Mouse (Mus musculus): ENCODE results near the gene Slc5a2. TPM values are rescaled to one million over a fixed set of nuclear protein-coding genes. Genes with fewer than 3 reads are reported as not detected.
A peak's percentile ranks its signal among the peaks of the same experiment; 100 is the strongest.

Slc5a2 gene
- polyA plus RNA-seq, 1 experiment from 2014 or later = not detected

DNA sequence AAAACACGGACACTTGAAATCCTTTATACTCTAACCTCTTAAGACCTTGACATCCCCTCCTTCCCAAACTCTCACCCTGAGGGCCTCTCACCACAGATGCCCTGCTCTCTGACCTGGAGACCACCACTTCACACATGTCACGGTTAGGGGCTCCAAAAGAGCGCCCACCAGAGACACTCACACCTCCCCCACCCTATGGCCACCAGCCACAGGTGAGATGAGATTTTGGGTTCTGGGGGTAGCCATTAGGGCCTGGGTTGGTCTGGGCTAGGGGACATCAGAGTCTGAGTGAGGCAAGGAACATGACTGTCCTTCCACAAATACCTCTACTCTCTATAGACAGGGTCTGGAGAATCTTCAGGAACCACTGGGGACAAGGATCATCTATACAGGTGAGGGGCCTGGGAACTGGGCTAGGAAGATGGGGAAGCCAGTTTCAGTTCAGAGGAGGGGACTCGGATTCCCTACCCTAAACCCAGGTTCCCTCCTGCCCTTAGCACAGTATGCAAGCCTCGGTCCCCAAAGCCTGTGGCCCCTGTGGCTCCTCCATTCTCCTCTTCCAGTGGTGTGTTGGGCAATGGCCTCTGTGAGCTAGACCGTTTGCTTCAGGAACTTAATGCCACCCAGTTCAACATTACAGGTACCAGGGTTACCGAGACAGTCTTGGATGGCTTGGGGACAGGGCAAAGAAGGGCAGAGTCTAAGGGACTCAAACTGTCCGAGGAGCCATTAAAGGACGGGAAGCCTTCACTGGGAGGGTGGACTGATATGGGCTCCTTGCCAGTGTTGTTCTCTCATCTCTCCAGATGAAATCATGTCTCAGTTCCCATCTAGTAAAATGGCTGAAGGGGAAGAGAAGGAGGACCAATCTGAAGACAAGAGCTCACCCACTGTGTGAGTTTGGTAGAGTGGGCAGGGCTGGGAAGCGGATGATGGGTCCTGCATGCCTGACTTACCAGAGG lies 17.1 kb upstream of the Slc5a2 start:
- H3K27me3 ChIP-seq (replicated peaks; ENCODE audit: control insufficient read depth, insufficient read depth, low read length) = no peaks in the 10 kb centered on the region
- no peak overlapping the region for H3K27ac ChIP-seq (ENCODE audit: low read depth, low read length)
- H3K9ac ChIP-seq (ENCODE audit: low read depth, low read length) = peak overlapping the region; percentile 26; the same call in 1 of the 2 replicates
- no peak for ATAC-seq
- 74% methylated on average over 10 of the region's 10 CpGs for WGBS
- TF ChIP-seq CTCF (IDR thresholded peaks at IDR 0.05; ENCODE audit: low read depth) = no peak
- H3K4me3 ChIP-seq (ENCODE audit: low read depth, low read length) = peak overlapping the region; percentile 56
- peaks cover 28% of the 10 kb centered on the region for H3K36me3 ChIP-seq (ENCODE audit: control insufficient read depth, insufficient read depth)
- no peaks in the 10 kb centered on the region for H3K9me3 ChIP-seq (ENCODE audit: control insufficient read depth)
- peak overlapping the region; percentile 63 for H3K4me2 ChIP-seq (replicated peaks; ENCODE audit: low read depth)
- 0 out of 2 replicates have a peak, but pooled peaks cover 6% of the 10 kb centered on the region for H3K4me1 ChIP-seq (replicated peaks; ENCODE audit: control insufficient read depth, insufficient read depth, low read length)

DNA sequence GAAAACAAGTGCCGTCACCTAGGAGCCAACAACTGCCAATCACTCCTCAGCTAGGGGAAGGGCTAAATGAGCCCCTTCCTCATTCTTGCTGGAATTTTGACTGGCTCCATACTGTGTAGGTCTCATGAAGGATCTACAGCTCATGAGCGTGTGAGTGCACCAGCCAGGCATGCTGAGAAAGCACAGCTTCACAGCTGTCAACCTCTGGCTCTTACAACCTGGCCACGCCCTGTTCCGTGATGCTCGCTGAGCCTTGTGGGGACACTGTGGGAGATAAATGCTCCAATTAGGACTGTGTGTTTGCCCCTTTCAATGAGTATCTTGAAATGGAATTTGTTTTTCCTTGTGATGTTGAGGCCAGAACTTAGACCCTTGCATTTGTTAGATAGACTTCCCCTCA lies 15.5 kb upstream of the Slc5a2 start:
- no peak overlapping the region for H3K27ac ChIP-seq (ENCODE audit: low read depth, low read length)
- H3K4me2 ChIP-seq (replicated peaks; ENCODE audit: low read depth) = no peak overlapping the region
- TF ChIP-seq CTCF (IDR thresholded peaks at IDR 0.05; ENCODE audit: low read depth) = no peak
- H3K4me3 ChIP-seq (ENCODE audit: low read depth, low read length) = no peak overlapping the region
- 58% methylated on average over 5 of the region's 5 CpGs for WGBS
- no peaks in the 10 kb centered on the region for H3K27me3 ChIP-seq (replicated peaks; ENCODE audit: control insufficient read depth, insufficient read depth, low read length)
- ATAC-seq = no peak
- peaks cover 19% of the 10 kb centered on the region; the same call in 1 of the 2 replicates for H3K36me3 ChIP-seq (ENCODE audit: control insufficient read depth, insufficient read depth)
- H3K9ac ChIP-seq (ENCODE audit: low read depth, low read length) = no peak overlapping the region
- H3K9me3 ChIP-seq (ENCODE audit: control insufficient read depth) = no peaks in the 10 kb centered on the region
- 0 out of 2 replicates have a peak, but pooled peaks cover 6% of the 10 kb centered on the region for H3K4me1 ChIP-seq (replicated peaks; ENCODE audit: control insufficient read depth, insufficient read depth, low read length)

DNA sequence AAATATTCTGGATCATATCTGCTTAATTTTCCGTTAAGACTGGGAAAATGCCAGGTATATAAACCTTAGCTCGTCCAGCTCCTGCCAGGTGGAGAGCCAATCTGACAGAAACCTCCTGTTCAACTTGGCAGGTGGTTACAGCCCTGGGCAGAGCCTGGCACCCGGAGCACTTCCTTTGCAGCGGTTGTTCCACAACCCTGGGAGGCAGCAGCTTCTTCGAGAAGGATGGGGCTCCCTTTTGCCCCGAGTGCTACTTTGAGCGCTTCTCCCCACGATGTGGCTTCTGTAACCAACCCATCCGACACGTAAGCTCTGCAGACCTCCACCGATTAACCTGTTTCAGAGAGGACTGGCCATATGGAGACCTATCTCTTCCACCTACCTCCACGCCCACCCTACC lies 13.5 kb upstream of the Slc5a2 start:
- no peak for ATAC-seq
- no peaks in the 10 kb centered on the region for H3K27me3 ChIP-seq (replicated peaks; ENCODE audit: control insufficient read depth, insufficient read depth, low read length)
- peaks cover 19% of the 10 kb centered on the region; the same call in 1 of the 2 replicates for H3K36me3 ChIP-seq (ENCODE audit: control insufficient read depth, insufficient read depth)
- no peak overlapping the region for H3K9ac ChIP-seq (ENCODE audit: low read depth, low read length)
- no peaks in the 10 kb centered on the region for H3K9me3 ChIP-seq (ENCODE audit: control insufficient read depth)
- H3K27ac ChIP-seq (ENCODE audit: low read depth, low read length) = no peak overlapping the region
- H3K4me1 ChIP-seq (replicated peaks; ENCODE audit: control insufficient read depth, insufficient read depth, low read length) = 0 out of 2 replicates have a peak, but pooled peaks cover 6% of the 10 kb centered on the region
- H3K4me2 ChIP-seq (replicated peaks; ENCODE audit: low read depth) = peak overlapping the region; percentile 17; the same call in 1 of the 2 replicates
- WGBS = 48% methylated on average over 12 of the region's 12 CpGs
- no peak for TF ChIP-seq CTCF (IDR thresholded peaks at IDR 0.05; ENCODE audit: low read depth)
- no peak overlapping the region for H3K4me3 ChIP-seq (ENCODE audit: low read depth, low read length)

DNA sequence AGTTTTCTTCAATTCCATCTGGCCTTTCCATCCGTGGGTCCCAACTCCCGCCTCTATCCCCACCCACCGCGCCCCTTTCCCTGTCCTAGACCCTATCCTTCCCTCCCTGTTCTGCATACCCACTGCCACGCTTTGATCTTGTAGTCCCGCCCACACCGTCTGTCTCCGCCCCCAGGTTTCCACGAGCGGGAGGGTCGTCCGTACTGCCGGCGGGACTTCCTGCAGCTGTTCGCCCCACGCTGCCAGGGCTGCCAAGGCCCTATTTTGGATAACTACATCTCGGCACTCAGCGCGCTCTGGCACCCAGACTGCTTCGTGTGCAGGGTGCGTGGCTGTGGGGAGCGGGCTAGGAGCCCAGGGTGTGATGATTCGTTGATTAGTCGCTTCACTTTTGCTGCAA lies 12.8 kb upstream of the Slc5a2 start:
- Histone ChIP-seq H3K27ac (ENCODE audit: low read depth, low read length) (no peak overlapping the region), H3K27me3 (replicated peaks; ENCODE audit: control insufficient read depth, insufficient read depth, low read length) (no peaks in the 10 kb centered on the region), H3K4me3 (ENCODE audit: low read depth, low read length) (peak overlapping the region; percentile 7; the same call in 1 of the 2 replicates), H3K4me2 (replicated peaks; ENCODE audit: low read depth) (peak overlapping the region; percentile 41), H3K9ac (ENCODE audit: low read depth, low read length) (no peak overlapping the region), H3K4me1 (replicated peaks; ENCODE audit: control insufficient read depth, insufficient read depth, low read length) (0 out of 2 replicates have a peak, but pooled peaks cover 6% of the 10 kb centered on the region), H3K36me3 (ENCODE audit: control insufficient read depth, insufficient read depth) (peaks cover 19% of the 10 kb centered on the region; the same call in 1 of the 2 replicates), H3K9me3 (ENCODE audit: control insufficient read depth) (no peaks in the 10 kb centered on the region)
- no peak for ATAC-seq
- 16% methylated on average over 24 of the region's 24 CpGs for WGBS
- no peak for TF ChIP-seq CTCF (IDR thresholded peaks at IDR 0.05; ENCODE audit: low read depth)

DNA sequence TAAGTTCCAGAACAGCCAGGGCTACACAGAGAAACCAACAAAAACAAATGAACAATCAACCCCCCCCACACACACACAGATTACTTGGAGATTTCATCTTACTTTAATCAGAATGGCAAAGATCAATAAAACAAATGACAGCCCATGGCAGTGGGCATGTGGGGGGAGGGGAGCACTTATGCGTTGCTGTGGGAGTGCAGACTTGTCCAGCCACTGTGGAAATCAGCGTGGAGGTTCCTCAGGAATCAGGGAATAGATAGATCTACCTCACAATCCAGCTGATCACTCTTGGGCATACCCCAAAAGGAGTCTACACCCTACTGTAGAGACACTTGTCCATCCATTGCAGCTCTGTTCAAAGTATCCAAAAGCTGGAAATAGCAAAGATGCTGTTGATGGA lies 10.5 kb upstream of the Slc5a2 start:
- Histone ChIP-seq H3K27ac (ENCODE audit: low read depth, low read length) (no peak overlapping the region), H3K27me3 (replicated peaks; ENCODE audit: control insufficient read depth, insufficient read depth, low read length) (no peaks in the 10 kb centered on the region), H3K4me3 (ENCODE audit: low read depth, low read length) (no peak overlapping the region), H3K4me1 (replicated peaks; ENCODE audit: control insufficient read depth, insufficient read depth, low read length) (0 out of 2 replicates have a peak, but pooled peaks cover 6% of the 10 kb centered on the region), H3K4me2 (replicated peaks; ENCODE audit: low read depth) (no peak overlapping the region), H3K9me3 (ENCODE audit: control insufficient read depth) (no peaks in the 10 kb centered on the region), H3K9ac (ENCODE audit: low read depth, low read length) (no peak overlapping the region), H3K36me3 (ENCODE audit: control insufficient read depth, insufficient read depth) (peaks cover 17% of the 10 kb centered on the region; the same call in 1 of the 2 replicates)
- no peak for ATAC-seq
- TF ChIP-seq CTCF (IDR thresholded peaks at IDR 0.05; ENCODE audit: low read depth) = no peak
- WGBS = 43% methylated on average over 2 of the region's 2 CpGs

DNA sequence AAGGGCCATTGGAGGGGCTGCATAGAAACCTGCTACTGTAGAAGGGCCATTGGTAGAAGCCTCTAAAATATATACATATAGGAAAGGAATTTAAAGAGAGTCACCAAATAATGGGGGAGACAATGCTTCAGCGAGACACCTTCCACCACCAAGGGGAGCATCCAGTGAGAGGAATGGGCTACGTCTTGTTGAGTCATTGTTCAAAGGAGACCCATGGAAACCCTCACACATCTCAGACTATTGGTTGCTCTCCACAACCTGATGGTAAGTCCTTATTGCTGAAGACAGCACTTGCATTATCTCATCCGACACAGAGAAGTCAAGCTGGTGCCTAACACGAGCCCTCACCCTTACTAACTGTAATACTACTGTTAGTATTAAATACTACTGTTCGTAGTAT lies 9.7 kb upstream of the Slc5a2 start:
- Histone ChIP-seq H3K36me3 (ENCODE audit: control insufficient read depth, insufficient read depth) (peaks cover 16% of the 10 kb centered on the region; the same call in 1 of the 2 replicates), H3K4me3 (ENCODE audit: low read depth, low read length) (no peak overlapping the region), H3K9me3 (ENCODE audit: control insufficient read depth) (no peaks in the 10 kb centered on the region), H3K4me2 (replicated peaks; ENCODE audit: low read depth) (no peak overlapping the region), H3K27ac (ENCODE audit: low read depth, low read length) (no peak overlapping the region), H3K9ac (ENCODE audit: low read depth, low read length) (no peak overlapping the region), H3K27me3 (replicated peaks; ENCODE audit: control insufficient read depth, insufficient read depth, low read length) (no peaks in the 10 kb centered on the region), H3K4me1 (replicated peaks; ENCODE audit: control insufficient read depth, insufficient read depth, low read length) (0 out of 2 replicates have a peak, but pooled peaks cover 3% of the 10 kb centered on the region)
- no peak for TF ChIP-seq CTCF (IDR thresholded peaks at IDR 0.05; ENCODE audit: low read depth)
- 77% methylated on average over 5 of the region's 5 CpGs for WGBS
- no peak for ATAC-seq

Measured in intestine, postnatal 0 days (tissue).